31 mouse cellular contexts compared by ENCODE assay signal in genomic region chr1:134138424-134138823, GRCm38 (mm10). TPM values are rescaled to one million over a fixed set of nuclear protein-coding genes. Genes with fewer than 3 reads are reported as not detected.
A peak's percentile ranks its signal among the peaks of the same experiment; 100 is the strongest.
DNase-seq lines count a peak whose midpoint lies in the region; ATAC-seq and TF ChIP-seq lines count a peak whose summit lies in the region.
"Had no signal": no experiment of that assay in that cellular context is flagged by ENCODE, and none has a peak within 500 bp of the region (broad histone marks: within the 10 kb centered on the region; RNA-seq: fewer than 3 reads in every experiment).

No protein-coding gene starts in this region.

- H3K9me3 ChIP-seq in limb, embryonic 15.5 days, result no peaks in the 10 kb centered on the region
- H3K9me3 ChIP-seq in limb, embryonic 10.5 days (replicated peaks), result no peaks in the 10 kb centered on the region
- H3K9me3 ChIP-seq: embryonic facial prominence, embryonic 12.5 days; embryonic facial prominence, embryonic 15.5 days; G1E; heart, embryonic 13.5 days had no signal

- DNase-seq in embryo, embryonic 10 days (ENCODE audit: low spot score), result peak; percentile 1
- no peak for DNase-seq in embryo, embryonic 9.5 days (ENCODE audit: extremely low spot score)
- DNase-seq in limb, embryonic 10.5 days (ENCODE audit: low spot score), result no peak
- no peak for DNase-seq in thymus, adult 2 months
- DNase-seq: adrenal gland, adult 2 months; adrenal gland, postnatal 25 days; B cell, adult 2 months; cerebellum, adult 11-12 months; cerebellum, adult 8-10 months; cerebellum, postnatal 10 days; cerebellum, postnatal 36 days; forebrain, postnatal 0 days; gastrocnemius, adult 2 months; gastrocnemius, postnatal 14 days; heart, postnatal 14 days; heart, postnatal 4 days had no signal

- no peak overlapping the region for H3K9ac ChIP-seq in limb, embryonic 15.5 days
- H3K9ac ChIP-seq: embryonic facial prominence, embryonic 12.5 days; embryonic facial prominence, embryonic 15.5 days; forebrain, postnatal 0 days; heart, embryonic 13.5 days; hindbrain, embryonic 14.5 days had no signal

- ATAC-seq in limb, embryonic 15.5 days (ENCODE audit: insufficient number of reproducible peaks, low FRiP score, low TSS enrichment, low read depth), result 0 out of 2 replicates have a peak, but pooled peaks have one; percentile 48
- ATAC-seq in granulocyte monocyte progenitor cell, adult 5-6 weeks (replicated peaks; ENCODE audit: poor library complexity, severe bottlenecking), result peak; percentile 42
- ATAC-seq: forebrain, embryonic 14.5 days; forebrain, postnatal 0 days; hindbrain, postnatal 0 days; inflammation-experienced regulatory T-cells, adult 6 months; intestine, embryonic 16.5 days; Patski had no signal

- no peak overlapping the region for H3K4me3 ChIP-seq in limb, embryonic 15.5 days
- no peak overlapping the region for H3K4me3 ChIP-seq in limb, embryonic 10.5 days
- no peak overlapping the region for H3K4me3 ChIP-seq in thymus, adult 2 months (ENCODE audit: control insufficient read depth, insufficient read depth, low read length)
- H3K4me3 ChIP-seq: embryonic facial prominence, embryonic 12.5 days; embryonic facial prominence, embryonic 15.5 days; gastrocnemius, adult 2 months; heart, embryonic 13.5 days had no signal

- H3K4me2 ChIP-seq in limb, embryonic 15.5 days, result no peak overlapping the region
- H3K4me2 ChIP-seq: embryonic facial prominence, embryonic 12.5 days; embryonic facial prominence, embryonic 15.5 days; heart, embryonic 13.5 days; hindbrain, embryonic 14.5 days had no signal

- no peaks in the 10 kb centered on the region for H3K36me3 ChIP-seq in limb, embryonic 15.5 days
- no peaks in the 10 kb centered on the region for H3K36me3 ChIP-seq in limb, embryonic 10.5 days
- no peaks in the 10 kb centered on the region for H3K36me3 ChIP-seq in thymus, adult 2 months (ENCODE audit: control insufficient read depth, insufficient read depth, low read length)
- H3K36me3 ChIP-seq: embryonic facial prominence, embryonic 12.5 days; embryonic facial prominence, embryonic 15.5 days; G1E; heart, embryonic 13.5 days had no signal

- no peak overlapping the region for H3K27ac ChIP-seq in limb, embryonic 15.5 days
- H3K27ac ChIP-seq in limb, embryonic 10.5 days, result no peak overlapping the region
- H3K27ac ChIP-seq in thymus, adult 2 months (ENCODE audit: control insufficient read depth, insufficient read depth, low read length), result no peak overlapping the region
- H3K27ac ChIP-seq: embryonic facial prominence, embryonic 12.5 days; embryonic facial prominence, embryonic 15.5 days; gastrocnemius, adult 2 months; heart, embryonic 13.5 days; hindbrain, embryonic 14.5 days; hindbrain, postnatal 0 days had no signal

- H3K27me3 ChIP-seq in limb, embryonic 15.5 days, result no peaks in the 10 kb centered on the region
- H3K27me3 ChIP-seq in limb, embryonic 10.5 days (ENCODE audit: low read depth, poor library complexity, severe bottlenecking), result 0 out of 2 replicates have a peak, but pooled peaks cover 6% of the 10 kb centered on the region
- H3K27me3 ChIP-seq in thymus, adult 2 months (ENCODE audit: control insufficient read depth, insufficient read depth, low read length), result no peaks in the 10 kb centered on the region
- H3K27me3 ChIP-seq: embryonic facial prominence, embryonic 12.5 days; embryonic facial prominence, embryonic 15.5 days had no signal

- TF ChIP-seq POLR2A in thymus, adult 2 months (IDR thresholded peaks at IDR 0.05; ENCODE audit: control insufficient read depth, extremely low read depth, insufficient read depth, low read length, poor library complexity), result no peak

- no peaks in the 10 kb centered on the region for H3K4me1 ChIP-seq in limb, embryonic 15.5 days
- H3K4me1 ChIP-seq in limb, embryonic 10.5 days, result peaks cover 4% of the 10 kb centered on the region
- 0 out of 2 replicates have a peak, but pooled peaks cover 2% of the 10 kb centered on the region for H3K4me1 ChIP-seq in thymus, adult 2 months (replicated peaks; ENCODE audit: control insufficient read depth, insufficient read depth, low read length)
- H3K4me1 ChIP-seq: embryonic facial prominence, embryonic 12.5 days had no signal

- no peak for TF ChIP-seq CTCF in thymus, adult 2 months (IDR thresholded peaks at IDR 0.05; ENCODE audit: borderline replicate concordance, control insufficient read depth, extremely low read depth, insufficient read depth, low read length, poor library complexity)

- 76% methylated on average over 9 of the region's 9 CpGs for WGBS in limb, embryonic 15.5 days
- 87% methylated on average over 9 of the region's 9 CpGs for WGBS in limb, embryonic 10.5 days
- WGBS in thymus, adult 2 months, result 87% methylated on average over 9 of the region's 9 CpGs

RNA-seq across cellular contexts. Expression of gene Chit1, which starts 27.4 kb away (rescaled TPM):
- 0.50 and 0.59 TPM in 2 replicates for polyA plus RNA-seq in limb, embryonic 15.5 days (2015; fragmentation: Nextera tagmentation; extraction: Ambion mirVana)
- polyA plus RNA-seq in limb, embryonic 10.5 days (2016; fragmentation: Nextera tagmentation; extraction: Ambion mirVana), result not detected in 2 replicates
- 0.62 and 1.7 TPM in 2 replicates for total RNA-seq in granulocyte monocyte progenitor cell, adult 5-6 weeks (2014; fragmentation: Nextera tagmentation)
- 0.22 and 0.82 TPM in 2 replicates for total RNA-seq in granulocyte monocyte progenitor cell, adult 5-6 weeks (2017)
- 0.54 and 0.78 TPM in 2 replicates for polyA plus RNA-seq in thymus, adult 2 months (2012; rRNA removed)
- total RNA-seq: adrenal gland, adult 2 months; adrenal gland, postnatal 25 days; G1E; gastrocnemius, adult 2 months; gastrocnemius, postnatal 14 days; heart, adult 8-10 months; heart, postnatal 14 days; heart, postnatal 4 days; hindbrain, postnatal 0 days had no signal
- polyA plus RNA-seq: embryonic facial prominence, embryonic 12.5 days; forebrain, embryonic 11.5 days; G1E; hindbrain, embryonic 11.5 days; inflammation-experienced regulatory T-cells, adult 6 months; intestine, embryonic 16.5 days; Patski had no signal

RNA-seq across cellular contexts. Expression of gene Chil1, which starts 43.6 kb away (rescaled TPM):
- polyA plus RNA-seq in limb, embryonic 15.5 days (2015; fragmentation: Nextera tagmentation; extraction: Ambion mirVana), result 9.8 and 13.6 TPM in 2 replicates
- polyA plus RNA-seq in limb, embryonic 10.5 days (2016; fragmentation: Nextera tagmentation; extraction: Ambion mirVana), result 0.80 TPM in 1 of 2 replicates, not detected in the other
- not detected in 2 replicates for total RNA-seq in granulocyte monocyte progenitor cell, adult 5-6 weeks (2014; fragmentation: Nextera tagmentation)
- 4.7 and 6.3 TPM in 2 replicates for total RNA-seq in granulocyte monocyte progenitor cell, adult 5-6 weeks (2017)
- 9.0 and 9.5 TPM in 2 replicates for polyA plus RNA-seq in thymus, adult 2 months (2012; rRNA removed)
- total RNA-seq: G1E had no signal
- polyA plus RNA-seq: G1E had no signal

RNA-seq across cellular contexts. Expression of gene Mybph, which starts 54.8 kb away (rescaled TPM):
- polyA plus RNA-seq in limb, embryonic 15.5 days (2015; fragmentation: Nextera tagmentation; extraction: Ambion mirVana), result 55.8 and 102 TPM in 2 replicates
- 0.56 and 0.98 TPM in 2 replicates for polyA plus RNA-seq in limb, embryonic 10.5 days (2016; fragmentation: Nextera tagmentation; extraction: Ambion mirVana)
- total RNA-seq in granulocyte monocyte progenitor cell, adult 5-6 weeks (2014; fragmentation: Nextera tagmentation), result not detected in 2 replicates
- total RNA-seq in granulocyte monocyte progenitor cell, adult 5-6 weeks (2017), result not detected in 2 replicates
- polyA plus RNA-seq in thymus, adult 2 months (2012; rRNA removed), result 0.33 and 0.35 TPM in 2 replicates
- total RNA-seq: adrenal gland, postnatal 25 days; heart, postnatal 14 days; heart, postnatal 4 days; hindbrain, postnatal 0 days had no signal
- polyA plus RNA-seq: forebrain, embryonic 11.5 days; G1E; inflammation-experienced regulatory T-cells, adult 6 months; Patski had no signal

RNA-seq across cellular contexts. Expression of gene Btg2, which starts 59.5 kb away (rescaled TPM):
- 30.9 and 35.1 TPM in 2 replicates for polyA plus RNA-seq in limb, embryonic 15.5 days (2015; fragmentation: Nextera tagmentation; extraction: Ambion mirVana)
- 10.1 and 17.7 TPM in 2 replicates for polyA plus RNA-seq in limb, embryonic 10.5 days (2016; fragmentation: Nextera tagmentation; extraction: Ambion mirVana)
- total RNA-seq in granulocyte monocyte progenitor cell, adult 5-6 weeks (2014; fragmentation: Nextera tagmentation), result 7.2 and 13.5 TPM in 2 replicates
- total RNA-seq in granulocyte monocyte progenitor cell, adult 5-6 weeks (2017), result 31.3 and 33.7 TPM in 2 replicates
- polyA plus RNA-seq in thymus, adult 2 months (2012; rRNA removed), result 432 and 481 TPM in 2 replicates

Comparison
In these comparisons a context has a peak if more than half of its experiments do, and no peak if none do; other contexts are left out.
1. RNA of gene Mybph, which starts 54.8 kb away (polyA plus RNA-seq): 55.8 to 102 TPM in limb, embryonic 15.5 days; 0.56 to 0.98 TPM in limb, embryonic 10.5 days and 0.33 to 0.35 TPM in thymus, adult 2 months; every median in the first group is over 10 times any median in the second.